Mouse (Mus musculus) forebrain, embryonic 10.5 days (tissue): ENCODE data around the gene Mrpl37. TPM values are rescaled to one million over a fixed set of nuclear protein-coding genes. Genes with fewer than 3 reads are reported as not detected.

Experiments
- DNase-seq: peaks from one replicate; pipeline ENCODE4 v3.0.0-alpha.2; 2017; ENCODE audit warnings: low spot score; ENCODE audit errors: extremely low spot score
- H3K27ac ChIP-seq: fragments of 300-500 bp; sonication (generic); 2 replicates; pipeline ENCODE4 v1.5.1; 2016; ENCODE audit warnings: mild to moderate bottlenecking
- H3K27me3 ChIP-seq: fragments of 300-500 bp; sonication (generic); 2 replicates; pipeline ENCODE4 v1.6.1; 2016; ENCODE audit warnings: mild to moderate bottlenecking; ENCODE audit not compliant: poor library complexity, severe bottlenecking
- H3K36me3 ChIP-seq: fragments of 300-500 bp; sonication (generic); replicated peaks from 2 replicates; pipeline ENCODE4 v1.6.1; 2016; ENCODE audit warnings: mild to moderate bottlenecking, moderate library complexity
- H3K4me1 ChIP-seq: fragments of 300-500 bp; sonication (generic); 2 replicates; pipeline ENCODE4 v1.6.1; 2016
- H3K4me3 ChIP-seq: fragments of 300-500 bp; sonication (generic); 2 replicates; pipeline ENCODE4 v1.5.1; 2016; ENCODE audit warnings: mild to moderate bottlenecking, moderate library complexity
- H3K9me3 ChIP-seq: fragments of 300-500 bp; sonication (generic); 2 replicates; pipeline ENCODE4 v1.6.1; 2016; ENCODE audit warnings: mild to moderate bottlenecking, moderate library complexity
- WGBS: fragments of 180-500 bp; shearing (Covaris S2); methylation state at CpG from one replicate; pipeline ENCODE4 v1.1.7; 2016; 5-methylcytosine and 5-hydroxymethylcytosine counted together
- polyA plus RNA-seq: library from polyadenylated mRNA; unstranded; fragments of >200 nt; fragmentation: Nextera tagmentation; extraction: Ambion mirVana; gene quantifications from 2 replicates; pipeline ENCODE4 v1.2.1, GENCODE M21; 2016

Gene Mrpl37
- polyA plus RNA-seq, 1 experiment from 2014 or later: 131 TPM

DNA sequence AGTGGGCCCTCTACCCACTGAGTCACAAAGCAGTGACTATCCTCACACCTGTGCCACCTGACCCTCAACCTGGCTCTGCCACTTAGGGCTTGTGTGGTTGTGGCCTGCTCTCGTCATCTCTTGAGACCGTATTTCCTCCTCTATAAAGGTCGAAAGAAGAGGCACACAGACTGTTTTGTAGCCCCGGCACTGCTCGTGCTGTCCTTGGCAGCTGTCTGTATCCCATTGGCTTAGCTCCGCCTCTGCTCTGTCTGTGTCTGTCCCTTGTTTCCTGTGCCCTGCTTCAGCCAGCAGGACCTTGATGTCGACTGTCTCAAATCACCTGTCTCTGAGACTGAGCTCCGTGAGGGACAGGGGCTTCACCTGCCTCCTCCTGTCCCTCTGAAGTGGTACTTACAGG lies 40.2 kb downstream of the Mrpl37 start:
- no peak for DNase-seq
- WGBS: 75% methylated on average over 8 of the region's 8 CpGs
- H3K9me3 ChIP-seq: no peaks in the 10 kb centered on the region
- no peaks in the 10 kb centered on the region for H3K27me3 ChIP-seq
- H3K4me3 ChIP-seq: no peak overlapping the region
- peaks cover 55% of the 10 kb centered on the region for H3K4me1 ChIP-seq
- peaks cover 86% of the 10 kb centered on the region for H3K36me3 ChIP-seq
- H3K27ac ChIP-seq: no peak overlapping the region

DNA sequence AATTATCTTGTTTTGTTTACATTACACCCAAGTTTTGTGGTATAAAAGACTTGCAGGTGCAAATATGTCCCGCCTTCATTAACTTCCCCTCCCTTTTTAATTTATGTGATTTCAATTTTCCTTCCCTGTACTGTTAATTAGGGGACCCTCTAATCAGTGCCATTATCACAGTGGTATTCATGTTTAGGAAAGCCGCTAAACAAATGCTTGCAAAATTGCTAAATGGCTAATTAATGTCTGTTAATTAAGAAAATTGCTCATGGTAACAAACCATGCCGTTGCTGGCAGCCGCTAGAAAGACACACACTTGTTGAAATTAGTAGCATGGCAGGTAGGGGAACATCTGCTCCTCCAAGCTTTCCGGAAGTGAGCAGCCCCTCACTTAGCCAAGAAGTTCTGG lies 41.3 kb downstream of the Mrpl37 start:
- Histone ChIP-seq H3K36me3 (peaks cover 81% of the 10 kb centered on the region), H3K9me3 (no peaks in the 10 kb centered on the region), H3K27me3 (no peaks in the 10 kb centered on the region), H3K27ac (no peak overlapping the region), H3K4me1 (peaks cover 65% of the 10 kb centered on the region), H3K4me3 (no peak overlapping the region)
- WGBS: 87% methylated on average over 5 of the region's 5 CpGs
- DNase-seq: no peak

DNA sequence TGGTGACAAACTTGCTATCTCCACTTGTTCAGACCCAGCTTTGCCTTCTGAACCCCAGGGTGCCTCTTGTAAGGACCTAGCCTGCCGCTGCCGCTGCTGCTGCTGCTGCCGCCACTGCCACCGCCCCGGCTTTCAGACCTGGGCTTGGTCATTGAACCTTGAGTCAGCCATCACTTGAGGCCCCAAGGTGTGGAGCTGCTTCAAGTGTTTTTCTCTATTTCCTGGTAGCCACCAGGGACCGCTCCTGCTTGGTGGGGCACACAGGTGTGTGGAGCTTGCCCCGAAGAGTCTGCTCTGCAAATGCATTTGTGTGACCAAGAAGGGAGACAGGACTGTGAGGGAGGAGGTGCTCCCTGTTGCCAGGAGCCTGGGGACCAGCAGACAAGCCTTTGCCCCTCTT lies 41.8 kb downstream of the Mrpl37 start:
- Histone ChIP-seq H3K4me1 (peaks cover 70% of the 10 kb centered on the region), H3K9me3 (no peaks in the 10 kb centered on the region), H3K27ac (no peak overlapping the region), H3K4me3 (no peak overlapping the region), H3K36me3 (peaks cover 77% of the 10 kb centered on the region), H3K27me3 (no peaks in the 10 kb centered on the region)
- DNase-seq: no peak
- 76% methylated on average over 7 of the region's 7 CpGs for WGBS

DNA sequence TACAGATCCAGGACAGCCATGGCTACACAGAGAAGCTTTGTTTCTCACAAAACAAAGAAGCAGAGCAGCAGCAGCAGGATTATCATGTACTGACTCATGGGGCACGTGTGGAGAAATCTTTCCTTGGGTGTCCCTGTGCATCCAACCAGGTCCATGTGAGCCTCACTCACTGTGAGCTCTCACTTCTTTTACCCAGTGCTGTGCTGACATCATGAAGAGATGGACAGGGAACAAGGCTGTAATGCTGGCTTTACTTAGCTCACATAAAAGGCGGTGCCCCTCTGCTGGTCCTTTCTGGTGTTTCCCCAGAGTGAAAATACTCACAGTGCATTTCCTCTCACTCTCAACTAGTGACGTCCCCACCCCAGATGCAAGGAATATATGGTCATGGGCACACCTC lies 45.2 kb downstream of the Mrpl37 start:
- Histone ChIP-seq H3K4me1 (peaks cover 93% of the 10 kb centered on the region), H3K36me3 (peaks cover 67% of the 10 kb centered on the region), H3K9me3 (no peaks in the 10 kb centered on the region), H3K4me3 (no peak overlapping the region), H3K27ac (peak overlapping the region; percentile 27; the same call in 1 of the 2 replicates), H3K27me3 (no peaks in the 10 kb centered on the region)
- no peak for DNase-seq
- 75% methylated on average over 3 of the region's 3 CpGs for WGBS

DNA sequence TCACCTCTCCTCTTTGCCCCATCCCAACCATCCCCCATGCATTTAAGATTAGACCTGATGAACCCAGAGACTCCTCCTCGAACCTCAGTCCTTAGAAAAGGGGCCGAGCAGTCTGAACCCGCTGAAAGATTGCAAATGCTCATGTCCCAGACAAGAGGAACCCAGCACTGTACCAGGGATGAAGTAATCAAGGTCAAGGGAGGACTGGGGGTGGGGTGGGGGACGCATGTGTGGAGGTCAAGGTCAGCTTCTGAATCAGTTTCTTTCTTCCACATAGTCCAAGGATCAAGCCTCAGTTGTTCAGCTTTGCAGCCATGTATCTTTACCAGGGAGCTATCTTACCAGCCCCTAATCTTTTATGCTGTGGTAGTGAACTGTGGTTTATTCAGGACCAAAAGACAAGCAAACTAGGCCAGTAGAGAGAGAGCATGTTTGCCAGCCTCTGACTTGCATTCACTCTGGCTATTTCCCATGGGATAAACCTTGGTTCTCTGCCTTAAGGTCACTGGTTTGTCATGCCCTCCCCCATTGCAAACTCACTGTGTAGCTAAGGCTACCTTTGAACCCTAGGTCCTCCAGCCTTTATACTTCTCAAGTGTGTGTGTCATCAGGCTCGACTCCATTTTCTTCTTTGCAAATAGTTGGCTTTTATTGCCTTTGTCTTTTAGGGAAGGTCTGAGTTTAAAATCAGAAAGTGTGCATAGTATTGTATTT lies 46.2 kb downstream of the Mrpl37 start:
- Histone ChIP-seq H3K27ac (peak overlapping the region; percentile 46; the same call in 1 of the 2 replicates), H3K9me3 (no peaks in the 10 kb centered on the region), H3K4me3 (no peak overlapping the region), H3K36me3 (peaks cover 67% of the 10 kb centered on the region), H3K27me3 (no peaks in the 10 kb centered on the region), H3K4me1 (peaks cover 94% of the 10 kb centered on the region)
- DNase-seq: no peak
- 85% methylated on average over 5 of the region's 5 CpGs for whole genome bisulfite sequencing

DNA sequence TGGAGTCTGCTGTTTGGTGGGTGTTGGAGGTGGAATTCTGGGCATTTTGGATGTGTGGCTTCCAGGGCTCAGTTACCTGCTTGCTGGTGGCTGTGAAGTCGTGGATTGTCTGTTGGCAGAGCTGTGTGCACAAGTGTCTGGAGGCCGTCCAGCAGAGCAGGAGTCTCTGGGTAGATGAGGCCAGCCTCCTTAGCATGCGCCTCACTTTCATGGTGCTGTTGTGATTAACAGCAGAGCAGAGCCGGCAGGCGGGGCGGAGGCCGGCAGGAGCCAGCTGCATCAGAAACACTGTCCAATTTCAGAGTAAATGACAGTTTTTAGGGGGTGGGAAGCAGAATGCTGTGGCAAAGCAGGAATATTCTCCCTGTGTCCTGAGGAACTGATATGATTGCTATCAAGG lies 47.6 kb downstream of the Mrpl37 start:
- DNase-seq: no peak
- Histone ChIP-seq H3K27ac (no peak overlapping the region), H3K27me3 (no peaks in the 10 kb centered on the region), H3K4me1 (peaks cover 94% of the 10 kb centered on the region), H3K4me3 (no peak overlapping the region), H3K36me3 (peaks cover 70% of the 10 kb centered on the region), H3K9me3 (no peaks in the 10 kb centered on the region)
- 80% methylated on average over 7 of the region's 7 CpGs for WGBS

DNA sequence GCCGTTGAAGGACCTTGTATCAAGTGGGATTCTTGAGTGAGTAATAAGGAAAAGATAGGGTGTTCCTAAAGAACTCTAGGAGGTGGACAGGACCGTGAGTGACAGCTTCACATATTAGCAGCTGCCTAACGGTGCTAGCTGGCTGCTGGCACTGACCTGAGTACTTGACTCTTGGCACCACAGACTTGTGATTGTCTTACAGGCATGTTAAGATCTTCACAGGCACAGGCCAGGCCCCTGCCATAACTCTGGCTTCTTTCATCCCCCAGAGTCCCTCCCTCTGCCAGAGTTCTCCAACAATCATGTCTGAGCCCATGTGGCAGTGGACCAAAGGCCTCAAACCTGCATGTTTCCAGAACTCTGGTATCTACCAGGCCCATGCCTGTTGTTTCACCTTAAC lies 48.1 kb downstream of the Mrpl37 start:
- H3K27ac ChIP-seq: no peak overlapping the region

DNA sequence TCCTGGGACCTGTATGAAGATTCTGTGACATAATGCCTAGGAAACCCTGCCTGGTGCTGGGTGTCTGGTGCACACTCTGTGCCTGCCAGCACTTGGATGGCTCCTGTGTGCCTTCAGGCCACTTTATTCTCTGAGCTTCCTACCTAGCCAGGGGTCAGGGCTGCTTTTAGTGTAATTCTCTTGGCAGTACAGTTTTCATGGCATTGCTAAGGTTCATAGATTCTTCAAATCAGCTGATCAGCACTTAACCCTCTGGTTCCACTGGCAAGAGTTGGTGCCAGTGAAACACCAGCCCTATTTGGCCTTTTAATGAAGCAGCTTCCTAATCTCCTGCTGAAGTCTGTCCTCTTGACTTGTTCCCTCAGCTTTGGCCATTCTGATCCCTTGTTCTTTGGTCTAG lies 49.4 kb downstream of the Mrpl37 start:
- no peaks in the 10 kb centered on the region for H3K9me3 ChIP-seq
- H3K4me3 ChIP-seq: no peak overlapping the region
- H3K27ac ChIP-seq: no peak overlapping the region
- DNase-seq: no peak
- H3K27me3 ChIP-seq: no peaks in the 10 kb centered on the region
- peaks cover 94% of the 10 kb centered on the region for H3K4me1 ChIP-seq
- H3K36me3 ChIP-seq: peaks cover 74% of the 10 kb centered on the region

More for the DNA sequence above, 48.1 kb downstream of the Mrpl37 start:
- no peaks in the 10 kb centered on the region for H3K9me3 ChIP-seq
- peaks cover 94% of the 10 kb centered on the region for H3K4me1 ChIP-seq
- H3K4me3 ChIP-seq: no peak overlapping the region
- 84% methylated on average over 3 of the region's 3 CpGs for WGBS
- DNase-seq: no peak
- peaks cover 74% of the 10 kb centered on the region for H3K36me3 ChIP-seq
- no peaks in the 10 kb centered on the region for H3K27me3 ChIP-seq

DNA sequence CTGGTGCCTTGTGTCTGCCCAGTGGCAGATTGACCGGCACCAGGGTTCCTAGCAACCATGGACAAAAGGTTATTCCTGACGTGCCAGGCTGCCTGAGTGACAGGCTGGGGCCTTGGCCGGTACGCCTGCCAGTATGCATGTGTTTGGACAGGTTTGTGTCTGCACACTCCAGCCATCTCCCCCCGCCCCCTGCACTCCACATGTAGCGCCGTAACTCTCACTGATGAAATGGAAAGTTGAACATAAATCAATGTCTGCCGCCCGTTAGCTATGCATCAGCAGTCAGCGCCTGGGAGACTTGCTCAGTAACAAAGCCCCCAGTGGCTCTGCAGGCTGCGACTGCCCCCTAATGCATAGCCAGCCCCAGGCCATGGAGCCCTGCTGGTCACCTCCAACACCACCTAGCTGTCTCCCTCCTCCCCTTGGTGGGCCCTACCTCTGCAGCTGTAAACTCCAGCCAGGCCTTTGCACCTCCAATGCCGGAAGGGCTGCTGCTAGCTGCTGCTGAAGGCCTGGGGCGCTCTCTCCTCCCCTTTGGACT lies 50.6 kb downstream of the Mrpl37 start:
- H3K36me3 ChIP-seq: peaks cover 78% of the 10 kb centered on the region
- H3K9me3 ChIP-seq: no peaks in the 10 kb centered on the region
- H3K4me1 ChIP-seq: peaks cover 90% of the 10 kb centered on the region
- H3K27me3 ChIP-seq: no peaks in the 10 kb centered on the region
- WGBS: 65% methylated on average over 13 of the region's 13 CpGs
- H3K4me3 ChIP-seq: no peak overlapping the region
- peak overlapping the region; percentile 76 for H3K27ac ChIP-seq
- peak; percentile 35 for DNase-seq

DNA sequence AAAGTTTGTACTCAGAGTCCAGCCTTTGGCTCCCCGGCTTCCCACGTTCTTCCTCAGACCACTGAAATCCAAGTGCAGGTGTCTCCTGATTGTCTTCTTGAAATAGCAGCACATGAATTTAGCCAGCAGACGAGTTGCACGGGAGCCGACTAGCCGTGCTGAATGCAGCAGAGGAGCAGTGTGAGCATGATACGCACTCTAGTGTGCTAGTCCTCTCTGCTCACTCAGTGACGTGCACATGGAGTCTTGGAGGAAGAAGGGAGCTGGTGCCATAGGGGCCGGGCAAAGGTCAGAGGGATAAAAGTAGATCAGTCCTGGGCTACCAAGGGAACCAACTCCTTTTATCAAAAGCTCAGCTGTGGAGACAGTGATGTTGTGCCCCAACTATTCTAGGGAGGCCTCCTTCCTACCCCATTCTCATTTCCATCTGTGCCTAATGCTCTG lies 52.8 kb downstream of the Mrpl37 start:
- H3K27ac ChIP-seq: no peak overlapping the region; the same call in 1 of the 2 replicates
- WGBS: 86% methylated on average over 9 of the region's 9 CpGs
- H3K36me3 ChIP-seq: peaks cover 91% of the 10 kb centered on the region
- no peaks in the 10 kb centered on the region for H3K9me3 ChIP-seq
- H3K4me3 ChIP-seq: no peak overlapping the region
- no peak for DNase-seq
- no peaks in the 10 kb centered on the region for H3K27me3 ChIP-seq
- H3K4me1 ChIP-seq: peaks cover 69% of the 10 kb centered on the region

DNA sequence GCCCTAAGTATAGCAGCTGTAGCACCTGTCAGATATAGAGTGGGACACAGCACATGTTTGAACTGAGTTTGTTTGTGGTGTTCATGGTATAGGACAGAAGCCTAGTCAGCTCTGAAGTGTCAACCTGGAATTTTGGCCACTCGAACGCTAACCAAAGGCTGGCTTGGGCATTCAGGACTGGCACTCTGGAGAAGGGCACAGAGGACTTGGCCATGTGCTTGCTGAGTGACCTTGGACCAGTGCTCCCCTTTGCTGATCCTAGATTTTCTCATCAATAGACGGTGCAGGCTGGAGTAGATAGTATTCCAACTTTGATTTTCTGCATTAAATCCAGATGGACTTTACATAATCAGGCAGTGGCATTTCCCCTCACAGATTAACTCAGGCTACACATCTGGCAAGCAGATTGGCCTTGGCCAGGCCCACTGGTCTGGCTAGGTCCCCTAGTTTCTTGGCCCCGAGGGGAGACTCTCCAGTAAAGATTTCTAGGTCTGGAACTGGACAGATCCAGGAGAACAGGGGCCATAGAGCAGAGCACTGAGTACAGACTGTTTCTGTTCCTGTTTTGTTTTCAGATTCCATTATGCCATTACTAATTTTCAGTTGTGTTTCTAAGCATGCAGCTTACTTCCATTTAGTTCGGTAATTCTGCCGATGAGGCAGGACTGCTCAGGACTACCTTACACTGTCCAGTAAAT lies 53.4 kb downstream of the Mrpl37 start:
- Histone ChIP-seq H3K9me3 (no peaks in the 10 kb centered on the region), H3K36me3 (peaks cover 93% of the 10 kb centered on the region), H3K27me3 (no peaks in the 10 kb centered on the region), H3K4me3 (no peak overlapping the region), H3K27ac (no peak overlapping the region), H3K4me1 (peaks cover 65% of the 10 kb centered on the region)
- DNase-seq: no peak
- WGBS: 80% methylated on average over 6 of the region's 6 CpGs

DNA sequence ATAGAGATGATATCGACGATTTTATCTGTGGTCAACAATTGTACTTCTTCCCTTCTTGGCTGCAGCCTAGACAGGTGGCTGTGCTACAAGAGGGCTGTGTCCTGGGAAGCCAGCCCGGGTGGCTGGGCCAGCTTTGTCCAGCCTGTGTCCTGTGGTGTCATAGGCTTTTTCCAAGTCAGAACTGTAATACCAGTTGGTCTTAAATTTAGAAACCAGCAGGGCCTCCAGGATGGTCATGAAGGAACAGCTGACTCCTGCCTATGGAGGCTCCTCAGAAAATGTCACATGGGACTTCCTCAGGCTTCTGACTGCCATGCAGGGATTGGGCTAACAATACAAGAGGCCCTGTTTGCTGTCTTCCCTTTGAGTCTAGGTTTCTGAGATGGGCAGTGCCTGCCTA lies 54.1 kb downstream of the Mrpl37 start:
- Histone ChIP-seq H3K27ac (no peak overlapping the region), H3K27me3 (no peaks in the 10 kb centered on the region), H3K9me3 (no peaks in the 10 kb centered on the region), H3K4me1 (peaks cover 62% of the 10 kb centered on the region), H3K4me3 (no peak overlapping the region), H3K36me3 (peaks cover 88% of the 10 kb centered on the region)
- no peak for DNase-seq
- 91% methylated on average over 3 of the region's 3 CpGs for WGBS

DNA sequence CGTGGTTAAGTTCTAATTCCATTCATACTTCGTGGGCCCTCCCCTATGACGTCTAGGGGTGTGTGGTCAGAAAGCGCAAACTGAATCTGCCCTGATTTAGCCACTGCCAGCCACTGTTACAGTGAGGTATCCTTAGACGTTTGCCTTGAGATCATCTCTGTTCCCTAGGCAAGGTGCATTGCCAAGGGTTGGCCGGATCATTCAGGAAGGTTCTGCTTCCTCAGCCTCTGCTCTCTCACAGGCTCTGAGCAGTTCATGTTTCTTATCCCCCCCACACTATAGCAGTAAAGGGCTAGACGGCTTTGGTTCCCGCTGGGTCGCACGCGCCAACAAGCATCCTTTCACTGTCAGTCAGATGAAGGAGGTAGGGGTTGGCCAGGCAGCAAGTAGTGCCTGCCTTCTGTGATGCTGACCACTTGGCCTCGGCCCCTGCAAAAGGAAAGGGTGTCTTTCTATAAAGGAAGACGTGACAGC lies 54.6 kb downstream of the Mrpl37 start:
- Histone ChIP-seq H3K4me1 (peaks cover 57% of the 10 kb centered on the region), H3K27me3 (no peaks in the 10 kb centered on the region), H3K36me3 (peaks cover 89% of the 10 kb centered on the region), H3K9me3 (no peaks in the 10 kb centered on the region), H3K27ac (no peak overlapping the region; the same call in 1 of the 2 replicates), H3K4me3 (no peak overlapping the region)
- no peak for DNase-seq
- 81% methylated on average over 13 of the region's 13 CpGs for WGBS
